11 mouse cellular contexts compared by ENCODE assay signal in genomic region chr11:50635051-50635590, GRCm38 (mm10). TPM values are rescaled to one million over a fixed set of nuclear protein-coding genes. Genes with fewer than 3 reads are reported as not detected.
A peak's percentile ranks its signal among the peaks of the same experiment; 100 is the strongest.
DNase-seq lines count a peak whose midpoint lies in the region; ATAC-seq and TF ChIP-seq lines count a peak whose summit lies in the region.
"Had no signal": no experiment of that assay in that cellular context is flagged by ENCODE, and none has a peak within 500 bp of the region (broad histone marks: within the 10 kb centered on the region; RNA-seq: fewer than 3 reads in every experiment).

No protein-coding gene starts in this region.

- H3K4me2 ChIP-seq in limb, embryonic 12.5 days = no peak overlapping the region
- H3K4me2 ChIP-seq in limb, embryonic 15.5 days = no peak overlapping the region
- H3K4me2 ChIP-seq in forebrain, postnatal 0 days (ENCODE audit: low read depth) = no peak overlapping the region
- H3K4me2 ChIP-seq: heart, embryonic 11.5 days had no signal

- 47% methylated on average over 2 of the region's 2 CpGs for WGBS in limb, embryonic 12.5 days
- 58% methylated on average over 2 of the region's 2 CpGs for WGBS in limb, embryonic 10.5 days
- 40% methylated on average over 2 of the region's 2 CpGs for WGBS in limb, embryonic 15.5 days
- 91% methylated on average over 2 of the region's 2 CpGs for WGBS in forebrain, postnatal 0 days

- 0 out of 2 replicates have a peak, but pooled peaks cover 3% of the 10 kb centered on the region for H3K9me3 ChIP-seq in limb, embryonic 12.5 days
- H3K9me3 ChIP-seq in limb, embryonic 10.5 days (replicated peaks) = no peaks in the 10 kb centered on the region
- no peaks in the 10 kb centered on the region for H3K9me3 ChIP-seq in limb, embryonic 15.5 days
- no peaks in the 10 kb centered on the region for H3K9me3 ChIP-seq in forebrain, postnatal 0 days (ENCODE audit: low read length)

- H3K27me3 ChIP-seq in limb, embryonic 12.5 days = no peaks in the 10 kb centered on the region
- H3K27me3 ChIP-seq in limb, embryonic 10.5 days (ENCODE audit: low read depth, poor library complexity, severe bottlenecking) = no peaks in the 10 kb centered on the region
- H3K27me3 ChIP-seq in limb, embryonic 15.5 days = no peaks in the 10 kb centered on the region
- no peaks in the 10 kb centered on the region for H3K27me3 ChIP-seq in forebrain, postnatal 0 days (ENCODE audit: insufficient read depth, low read length)
- H3K27me3 ChIP-seq: Patski had no signal

- no peaks in the 10 kb centered on the region for H3K36me3 ChIP-seq in limb, embryonic 12.5 days
- no peaks in the 10 kb centered on the region for H3K36me3 ChIP-seq in limb, embryonic 10.5 days
- H3K36me3 ChIP-seq in limb, embryonic 15.5 days = no peaks in the 10 kb centered on the region
- no peaks in the 10 kb centered on the region for H3K36me3 ChIP-seq in forebrain, postnatal 0 days (ENCODE audit: insufficient read depth)

- H3K4me3 ChIP-seq in limb, embryonic 12.5 days (replicated peaks) = no peak overlapping the region
- H3K4me3 ChIP-seq in limb, embryonic 10.5 days = no peak overlapping the region
- H3K4me3 ChIP-seq in limb, embryonic 15.5 days = no peak overlapping the region
- H3K4me3 ChIP-seq in forebrain, postnatal 0 days (ENCODE audit: low read depth, low read length) = no peak overlapping the region

- DNase-seq in adrenal gland, postnatal 10 days = peak; percentile 31
- DNase-seq in adrenal gland, postnatal 4 days (ENCODE audit: low spot score in 2 of 2) = no peak
- DNase-seq in limb, embryonic 10.5 days (ENCODE audit: low spot score) = no peak
- peak; percentile 69 for DNase-seq in gastrocnemius, postnatal 25 days
- no peak for DNase-seq in layer of hippocampus, postnatal 10 days (ENCODE audit: low spot score in 2 of 2)
- DNase-seq in forebrain, postnatal 0 days = no peak
- DNase-seq: liver, postnatal 0 days had no signal

- TF ChIP-seq CTCF in forebrain, postnatal 0 days (IDR thresholded peaks at IDR 0.05; ENCODE audit: low read depth) = no peak

- no peak for ATAC-seq in limb, embryonic 12.5 days (ENCODE audit: insufficient number of reproducible peaks, insufficient read depth, low FRiP score, low TSS enrichment, low read depth)
- no peak for ATAC-seq in limb, embryonic 15.5 days (ENCODE audit: insufficient number of reproducible peaks, low FRiP score, low TSS enrichment, low read depth)
- no peak for ATAC-seq in forebrain, postnatal 0 days
- ATAC-seq: liver, postnatal 0 days; Patski had no signal

- H3K27ac ChIP-seq in limb, embryonic 12.5 days = peak overlapping the region; percentile 82
- no peak overlapping the region for H3K27ac ChIP-seq in limb, embryonic 10.5 days
- peak overlapping the region; percentile 73 for H3K27ac ChIP-seq in limb, embryonic 15.5 days
- no peak overlapping the region for H3K27ac ChIP-seq in forebrain, postnatal 0 days (ENCODE audit: low read depth, low read length)

- H3K9ac ChIP-seq in limb, embryonic 12.5 days (replicated peaks) = no peak overlapping the region
- H3K9ac ChIP-seq in limb, embryonic 15.5 days = no peak overlapping the region
- H3K9ac ChIP-seq in forebrain, postnatal 0 days = no peak overlapping the region
- H3K9ac ChIP-seq: liver, postnatal 0 days had no signal

- peaks cover 9% of the 10 kb centered on the region; the same call in 1 of the 2 replicates for H3K4me1 ChIP-seq in limb, embryonic 12.5 days (replicated peaks)
- peaks cover 11% of the 10 kb centered on the region for H3K4me1 ChIP-seq in limb, embryonic 10.5 days
- H3K4me1 ChIP-seq in limb, embryonic 15.5 days = peaks cover 40% of the 10 kb centered on the region
- H3K4me1 ChIP-seq in forebrain, postnatal 0 days (ENCODE audit: insufficient read depth) = no peaks in the 10 kb centered on the region

RNA-seq across cellular contexts. Expression of gene Adamts2, which starts 33.2 kb away (rescaled TPM):
- total RNA-seq in adrenal gland, postnatal 10 days (2021) = 10 to 100 TPM; 17.6 to 19.4 TPM
- 10 to 100 TPM; 17.4 to 17.8 TPM for total RNA-seq in adrenal gland, postnatal 4 days (2021)
- 2.8 and 3.0 TPM in 2 replicates for polyA plus RNA-seq in limb, embryonic 12.5 days (2016; fragmentation: Nextera tagmentation; extraction: Ambion mirVana)
- 0.46 and 0.72 TPM in 2 replicates for polyA plus RNA-seq in limb, embryonic 10.5 days (2016; fragmentation: Nextera tagmentation; extraction: Ambion mirVana)
- total RNA-seq in gastrocnemius, postnatal 25 days (2021) = 10 to 100 TPM; 15.1 to 16.4 TPM
- polyA plus RNA-seq in limb, embryonic 15.5 days (2015; fragmentation: Nextera tagmentation; extraction: Ambion mirVana) = 19.7 and 21.9 TPM in 2 replicates
- 1 to 10 TPM; 7.7 to 9.6 TPM for total RNA-seq in layer of hippocampus, postnatal 10 days (2021)
- 7.7 and 13.1 TPM in 2 replicates for total RNA-seq in forebrain, postnatal 0 days (2014; rRNA removed)
- 4.1 and 4.4 TPM in 2 replicates for polyA plus RNA-seq in forebrain, postnatal 0 days (2015; fragmentation: Nextera tagmentation; extraction: Ambion mirVana)

Comparison
In these comparisons a context has a peak if more than half of its experiments do, and no peak if none do; other contexts are left out.
1. DNase-seq: peak in adrenal gland, postnatal 10 days (single experiment) and gastrocnemius, postnatal 25 days (single experiment); none in adrenal gland, postnatal 4 days (0 of 2), limb, embryonic 10.5 days (single experiment), layer of hippocampus, postnatal 10 days (0 of 2) and forebrain, postnatal 0 days (single experiment).
2. H3K27ac ChIP-seq: peak in limb, embryonic 12.5 days (single experiment) and limb, embryonic 15.5 days (single experiment); none in limb, embryonic 10.5 days (single experiment) and forebrain, postnatal 0 days (single experiment).